Mouse (Mus musculus): ENCODE data around the gene Rpl24.

DNA sequence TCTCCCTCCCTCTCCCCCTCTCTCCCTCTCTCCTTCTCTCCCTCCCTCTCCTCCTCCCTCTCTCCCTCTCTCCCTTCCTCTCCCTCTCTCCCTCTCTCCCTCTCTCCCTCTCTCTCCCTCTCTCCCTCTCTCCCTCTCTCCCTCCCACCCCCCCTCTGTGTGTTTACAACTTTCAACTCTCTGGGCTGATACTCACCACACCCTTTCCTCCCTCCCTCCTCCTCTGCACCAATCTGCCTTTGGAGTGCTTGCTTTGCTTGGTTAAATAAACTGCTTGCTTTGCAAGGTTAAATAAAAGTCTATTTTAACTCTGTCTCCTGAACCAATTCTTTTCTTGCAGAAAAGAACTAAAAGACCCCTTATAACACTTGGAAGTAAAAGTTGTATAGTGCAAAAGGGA lies 13.3 kb upstream of the Rpl24 start:
- TF ChIP-seq MAX (IDR thresholded peaks at IDR 0.05; ENCODE audit: low read depth) (no peak), MYOD1 (IDR thresholded peaks at IDR 0.05; ENCODE audit: control insufficient read depth in 1 of 3, insufficient read length in 2 of 3, low read depth in 2 of 3) (no peak), E2F4 (IDR thresholded peaks at IDR 0.05; ENCODE audit: insufficient read depth) (no peak), MYOG (IDR thresholded peaks at IDR 0.05; ENCODE audit: control insufficient read depth in 1 of 3, insufficient read depth in 1 of 3, insufficient read length in 2 of 3, low read depth in 2 of 3) (no peak)
